Mouse (Mus musculus) hindbrain, postnatal 0 days (tissue): ENCODE results near the gene Lysmd3. TPM values are rescaled to one million over a fixed set of nuclear protein-coding genes. Genes with fewer than 3 reads are reported as not detected.

Source experiments
- ATAC-seq: fragments of 200-750 bp; cut with Nextera tagmentation; 2 replicates; pipeline ENCODE4 v1.8.0; 2017; ENCODE audit warnings: mild to moderate bottlenecking, moderate TSS enrichment, moderate library complexity
- DNase-seq: peaks from one replicate; pipeline ENCODE4 v3.0.0-alpha.2; 2015; ENCODE audit warnings: low spot score
- H3K27ac ChIP-seq: fragments of 300-500 bp; sonication (generic); 2 replicates; pipeline ENCODE4 v1.5.1; 2014; ENCODE audit warnings: mild to moderate bottlenecking
- H3K27me3 ChIP-seq: fragments of 300-500 bp; sonication (generic); 2 replicates; pipeline ENCODE4 v1.6.1; 2014; ENCODE audit warnings: low read length, mixed read lengths; ENCODE audit not compliant: insufficient read depth
- H3K36me3 ChIP-seq: fragments of 300-500 bp; sonication (generic); 2 replicates; pipeline ENCODE4 v1.6.1; 2014; ENCODE audit warnings: low read length, mixed read lengths; ENCODE audit not compliant: insufficient read depth
- H3K4me1 ChIP-seq: fragments of 300-500 bp; sonication (generic); 2 replicates; pipeline ENCODE4 v1.6.1; 2014; ENCODE audit warnings: antibody characterized with exemption, low read length, mixed read lengths; ENCODE audit not compliant: insufficient read depth
- H3K4me2 ChIP-seq: fragments of 300-500 bp; sonication (generic); 2 replicates; pipeline ENCODE4 v1.6.1; 2014; ENCODE audit warnings: low read depth, mild to moderate bottlenecking, low read length, moderate library complexity, mixed read lengths
- H3K4me3 ChIP-seq: fragments of 300-500 bp; sonication (generic); 2 replicates; pipeline ENCODE4 v1.5.1; 2014; ENCODE audit warnings: low read length
- H3K9ac ChIP-seq: fragments of 300-500 bp; sonication (generic); replicated peaks from 2 replicates; pipeline ENCODE4 v1.6.1; 2014; ENCODE audit warnings: mild to moderate bottlenecking, low read length, moderate library complexity, mixed read lengths
- H3K9me3 ChIP-seq: fragments of 300-500 bp; sonication (generic); 2 replicates; pipeline ENCODE4 v1.6.1; 2016; ENCODE audit warnings: low read length, mixed read lengths
- CTCF ChIP-seq: IDR thresholded peaks from 2 replicates; pipeline ENCODE4 v1.5.1; 2016; ENCODE audit warnings: antibody characterized with exemption, control low read depth, low read depth
- WGBS: fragments of 180-500 bp; shearing (Covaris S2); extraction: QIAGEN DNeasy Blood & Tissue Kit; methylation state at CpG from one replicate; pipeline ENCODE4 v1.1.7; 2014; 5-methylcytosine and 5-hydroxymethylcytosine counted together
- polyA plus RNA-seq: library from polyadenylated mRNA; unstranded; fragments of >200 nt; fragmentation: Nextera tagmentation; extraction: Ambion mirVana; gene quantifications from 2 replicates; pipeline ENCODE4 v1.2.1, GENCODE M21; 2015
- total RNA-seq: library from RNA; depleted of rRNA; stranded (reverse); fragments of >200 nt; gene quantifications from 2 replicates; pipeline ENCODE4 v1.2.3, GENCODE M21; 2014

Gene Lysmd3
- total and polyA plus RNA-seq, 2 experiments from 2014 or later = 12.5 to 12.8 TPM

DNA sequence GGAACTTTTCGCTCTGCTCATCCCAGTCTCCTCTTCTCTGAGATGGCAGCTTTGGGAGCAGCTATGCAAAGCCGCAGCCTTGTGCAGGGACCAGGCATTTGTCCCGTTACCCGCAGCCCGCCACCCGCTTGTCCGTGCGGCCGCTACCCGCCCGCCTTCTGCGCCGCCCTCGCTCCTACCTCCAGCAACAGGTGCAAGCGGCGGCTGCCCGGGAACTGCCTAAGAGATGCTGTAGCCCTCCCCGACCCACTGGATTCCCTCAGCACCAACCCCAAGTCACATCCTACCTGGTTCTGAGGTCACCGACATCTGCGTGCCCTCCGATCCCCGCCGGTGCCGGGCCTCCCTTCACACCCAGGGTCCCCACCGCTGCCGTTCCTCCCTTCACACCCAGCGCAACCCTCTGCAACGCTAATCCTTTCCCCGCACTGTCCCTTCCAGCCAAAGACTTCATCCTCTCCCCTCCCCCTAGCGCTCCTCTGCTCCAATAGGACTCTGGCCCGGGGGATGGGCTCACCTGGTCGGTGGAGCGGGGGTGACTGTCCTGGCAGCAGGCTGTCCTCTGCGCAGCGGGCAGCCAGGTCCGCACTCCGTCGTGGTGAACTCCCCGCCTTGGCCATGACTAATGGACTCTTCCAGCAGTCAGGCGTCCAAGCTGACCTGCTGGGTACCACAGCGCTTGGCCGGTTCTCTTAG, 24.6 kb upstream of the Lysmd3 start, which contains the start of gene Adgrv1:
TSS of gene Adgrv1 (minus strand) at position 435 of the 696 bp plus-strand sequence.
- ATAC-seq (peak; percentile 99), DNase-seq (peak; percentile 92)
- Histone ChIP-seq H3K4me3 (peak within 1 kb of the TSS; percentile 60), H3K4me1 (no peaks in the 10 kb centered on the region), H3K27me3 (no peaks in the 10 kb centered on the region), H3K36me3 (no peaks in the 10 kb centered on the region), H3K9ac (peak within 1 kb of the TSS; percentile 53), H3K4me2 (peak within 1 kb of the TSS; percentile 99), H3K9me3 (no peaks in the 10 kb centered on the region), H3K27ac (no peak within 1 kb of the TSS)
- under 1% methylated on average over 42 of the region's 42 CpGs for WGBS
- TF ChIP-seq CTCF = no peak

DNA sequence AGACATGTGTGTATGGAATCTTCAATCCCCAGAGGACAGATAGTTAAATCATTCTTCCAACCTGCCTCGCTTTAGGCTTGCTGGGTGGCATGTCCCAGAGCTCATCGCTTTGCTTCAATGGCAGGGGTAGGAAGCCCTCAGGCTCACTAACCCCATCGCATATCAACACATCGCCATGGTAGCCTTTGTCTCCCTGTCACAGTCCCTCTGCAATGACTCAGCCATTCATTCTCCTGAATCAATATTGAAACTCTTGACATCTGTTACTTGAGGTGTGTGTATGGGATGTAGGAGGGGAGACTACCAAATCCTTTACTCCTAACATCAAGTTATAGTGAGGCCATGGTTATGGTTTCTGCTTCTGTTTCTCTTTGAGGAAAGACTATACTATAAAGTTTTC, 17.8 kb upstream of the Lysmd3 start:
- no peak for DNase-seq

DNA sequence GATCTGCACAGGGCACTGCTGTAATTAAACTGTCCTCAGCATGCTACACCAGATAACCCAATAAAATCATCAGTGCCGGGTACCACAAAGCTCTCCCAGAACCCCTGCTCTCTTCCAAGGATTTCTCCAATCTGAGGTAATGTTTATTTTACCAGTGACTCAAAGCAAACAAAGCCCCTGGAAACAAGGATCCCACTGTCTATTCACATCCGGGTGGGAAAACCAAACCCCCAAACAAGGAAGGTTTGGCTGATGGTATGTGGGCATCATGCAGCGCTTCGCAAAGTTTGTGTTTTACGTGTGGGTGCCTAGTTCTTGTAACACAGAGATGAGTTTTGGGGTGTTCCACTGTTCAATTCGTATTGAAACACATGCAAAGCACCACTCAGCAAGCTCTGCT, 16.6 kb upstream of the Lysmd3 start:
- Histone ChIP-seq H3K4me2 (no peak overlapping the region), H3K36me3 (no peaks in the 10 kb centered on the region), H3K27ac (no peak overlapping the region), H3K9ac (no peak overlapping the region), H3K4me3 (no peak overlapping the region), H3K4me1 (no peaks in the 10 kb centered on the region), H3K9me3 (no peaks in the 10 kb centered on the region), H3K27me3 (no peaks in the 10 kb centered on the region)
- 39% methylated on average over 6 of the region's 6 CpGs for WGBS
- DNase-seq (no peak), ATAC-seq (0 out of 2 replicates have a peak, but pooled peaks have one; percentile 24)
- no peak for TF ChIP-seq CTCF

More for the DNA sequence above, 17.8 kb upstream of the Lysmd3 start:
- Histone ChIP-seq H3K36me3 (no peaks in the 10 kb centered on the region), H3K27ac (no peak overlapping the region), H3K27me3 (no peaks in the 10 kb centered on the region), H3K4me1 (no peaks in the 10 kb centered on the region), H3K9ac (no peak overlapping the region), H3K9me3 (no peaks in the 10 kb centered on the region), H3K4me3 (no peak overlapping the region), H3K4me2 (no peak overlapping the region)
- no peak for ATAC-seq
- 12% methylated on average over 4 of the region's 4 CpGs for WGBS
- no peak for TF ChIP-seq CTCF

DNA sequence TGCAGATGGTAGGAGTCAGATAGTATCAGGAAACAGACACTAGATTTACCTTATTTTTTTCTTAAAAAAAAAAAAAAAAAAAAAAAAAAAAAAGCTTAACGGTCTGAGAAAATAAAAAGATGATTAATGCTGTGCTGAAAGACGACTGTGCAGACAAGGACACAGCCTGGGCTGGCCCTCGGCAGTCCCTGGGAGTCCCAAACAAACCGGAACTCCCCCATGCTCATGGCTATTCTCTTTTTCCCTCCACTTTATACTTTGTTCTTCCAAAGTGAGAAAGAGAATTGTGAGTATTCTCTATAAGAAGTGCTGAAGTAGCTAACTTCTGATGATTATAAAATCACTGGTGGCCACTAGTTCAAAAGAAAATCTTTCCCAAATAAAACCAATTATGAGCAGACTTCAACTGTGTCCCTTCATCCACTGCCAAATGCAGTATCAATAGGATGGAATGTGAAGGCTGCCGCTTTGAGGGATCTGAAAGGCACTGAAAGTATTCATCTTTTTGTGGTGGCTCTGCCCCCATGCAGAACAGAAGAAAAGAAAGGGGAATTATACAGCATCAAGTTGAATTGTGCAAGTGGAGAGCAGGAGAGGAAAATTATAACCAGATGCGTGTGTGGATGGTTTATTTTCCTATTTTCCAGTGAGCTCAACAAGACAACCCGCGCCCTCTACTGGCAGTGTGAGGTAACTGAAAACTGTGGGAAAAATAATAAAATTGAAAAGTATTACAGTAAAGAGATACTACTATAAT, 16.0 kb upstream of the Lysmd3 start:
- no peak overlapping the region for H3K4me3 ChIP-seq
- DNase-seq = peak; percentile 80
- no peak overlapping the region for H3K9ac ChIP-seq
- peak overlapping the region; percentile 49 for H3K4me2 ChIP-seq
- ATAC-seq = peak; percentile 56
- no peaks in the 10 kb centered on the region for H3K9me3 ChIP-seq
- H3K27ac ChIP-seq = no peak overlapping the region
- WGBS = under 1% methylated on average over 8 of the region's 8 CpGs
- no peaks in the 10 kb centered on the region for H3K4me1 ChIP-seq
- no peaks in the 10 kb centered on the region for H3K27me3 ChIP-seq
- peak; percentile 84 for TF ChIP-seq CTCF
- H3K36me3 ChIP-seq = no peaks in the 10 kb centered on the region

DNA sequence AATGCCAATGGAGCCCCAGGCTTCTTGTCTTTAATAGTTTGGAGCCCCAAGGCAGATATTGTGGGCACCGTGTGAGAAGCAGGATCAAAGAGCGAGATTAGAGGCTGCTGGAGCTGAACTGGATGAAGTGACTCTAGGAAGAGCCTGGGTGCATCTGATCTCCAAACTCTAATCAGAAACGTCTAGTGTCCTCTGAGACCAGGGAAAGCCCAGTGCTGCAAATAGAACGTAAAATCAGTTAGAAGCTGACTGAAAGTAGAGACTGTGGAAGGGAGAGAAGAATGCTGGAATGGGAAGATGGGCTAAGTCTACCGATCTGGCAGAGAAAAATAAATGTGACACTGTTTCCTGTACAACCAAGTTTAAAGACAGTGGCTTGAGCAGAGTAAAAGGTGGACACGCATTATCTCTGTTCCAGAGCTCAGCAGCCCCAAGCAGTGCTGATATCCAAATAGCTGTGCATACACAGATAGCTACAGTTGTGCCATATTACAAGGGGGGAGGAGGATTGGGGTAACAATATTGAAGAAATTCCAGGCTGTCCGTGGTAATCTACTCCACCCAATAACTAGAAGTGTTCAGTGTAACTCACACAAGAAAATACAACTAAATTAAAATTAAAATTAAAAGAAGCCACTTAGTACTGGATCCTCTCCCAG, 14.8 kb upstream of the Lysmd3 start:
- H3K27me3 ChIP-seq = no peaks in the 10 kb centered on the region
- H3K4me2 ChIP-seq = no peak overlapping the region
- H3K4me1 ChIP-seq = no peaks in the 10 kb centered on the region
- no peak overlapping the region for H3K4me3 ChIP-seq
- no peak for ATAC-seq
- no peaks in the 10 kb centered on the region for H3K36me3 ChIP-seq
- H3K9me3 ChIP-seq = no peaks in the 10 kb centered on the region
- no peak overlapping the region for H3K27ac ChIP-seq
- 58% methylated on average over 7 of the region's 7 CpGs for WGBS
- no peak for DNase-seq
- H3K9ac ChIP-seq = no peak overlapping the region
- TF ChIP-seq CTCF = no peak

DNA sequence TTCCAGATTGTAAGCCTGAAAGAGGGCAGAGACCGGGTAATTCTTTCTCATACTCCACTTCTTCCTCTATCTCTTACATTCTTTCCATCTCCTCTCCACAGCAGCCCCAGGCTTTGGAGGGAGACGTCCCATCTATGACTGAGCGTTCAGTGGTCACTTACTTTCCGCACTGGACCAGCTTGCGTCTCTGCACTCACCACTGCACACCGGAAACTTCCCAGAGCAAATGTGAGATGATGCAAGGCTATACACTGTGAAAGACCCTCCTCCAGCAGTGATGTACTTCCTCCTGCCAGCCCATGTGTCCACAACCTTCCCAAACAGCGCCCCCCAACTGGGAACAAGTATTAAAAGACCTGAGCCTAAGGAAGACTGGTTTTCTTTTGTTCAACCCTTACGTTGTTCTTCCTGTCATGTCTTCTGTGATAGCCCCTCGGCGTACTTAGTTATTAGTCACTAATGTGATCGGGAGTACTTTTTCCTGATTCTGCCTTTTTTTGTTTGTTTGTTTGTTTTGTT, 13.4 kb upstream of the Lysmd3 start:
- Histone ChIP-seq H3K4me1 (no peaks in the 10 kb centered on the region), H3K4me3 (no peak overlapping the region), H3K27me3 (no peaks in the 10 kb centered on the region), H3K27ac (no peak overlapping the region), H3K9me3 (no peaks in the 10 kb centered on the region), H3K36me3 (no peaks in the 10 kb centered on the region), H3K4me2 (no peak overlapping the region), H3K9ac (no peak overlapping the region)
- ATAC-seq = no peak
- 90% methylated on average over 11 of the region's 11 CpGs for WGBS
- TF ChIP-seq CTCF = no peak
- no peak for DNase-seq
